Mouse (Mus musculus): ENCODE data around the gene Rgs6. TPM values are rescaled to one million over a fixed set of nuclear protein-coding genes. Genes with fewer than 3 reads are reported as not detected.

The Rgs6 gene
- 0.07 and 0.09 TPM in 2 replicates for total RNA-seq (2014; rRNA removed)
- polyA plus RNA-seq (2012; rRNA removed), result 0.10 TPM in 1 of 2 replicates, not detected in the other

DNA sequence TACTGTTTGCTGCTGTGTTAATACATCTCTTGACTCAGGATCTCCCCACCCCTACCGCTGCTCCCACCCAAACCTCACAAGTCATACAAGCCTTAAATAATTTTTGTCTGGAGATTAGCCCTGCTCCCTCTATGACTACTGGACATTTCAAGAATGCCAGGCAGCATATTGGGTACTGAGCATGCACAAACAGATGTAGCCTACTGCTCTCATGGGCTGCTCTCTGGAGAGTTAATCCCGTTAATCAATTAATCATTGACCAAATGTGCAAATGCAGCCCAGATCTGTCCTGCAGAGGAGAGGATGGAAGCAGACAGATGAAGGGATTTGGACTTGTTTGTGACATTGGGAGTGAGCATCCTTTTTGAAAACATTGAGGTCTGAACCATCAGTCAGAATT lies at the start of gene Rgs6:
Gene Rgs6 (plus strand): TSS at position 276 of the 400 bp plus-strand sequence.
- H3K4me3 ChIP-seq (ENCODE audit: insufficient read depth, low read depth, low read length), result no peak within 1 kb of the TSS
- H3K4me1 ChIP-seq (ENCODE audit: control insufficient read depth, insufficient read depth, low read length), result no peaks in the 10 kb centered on the region

DNA sequence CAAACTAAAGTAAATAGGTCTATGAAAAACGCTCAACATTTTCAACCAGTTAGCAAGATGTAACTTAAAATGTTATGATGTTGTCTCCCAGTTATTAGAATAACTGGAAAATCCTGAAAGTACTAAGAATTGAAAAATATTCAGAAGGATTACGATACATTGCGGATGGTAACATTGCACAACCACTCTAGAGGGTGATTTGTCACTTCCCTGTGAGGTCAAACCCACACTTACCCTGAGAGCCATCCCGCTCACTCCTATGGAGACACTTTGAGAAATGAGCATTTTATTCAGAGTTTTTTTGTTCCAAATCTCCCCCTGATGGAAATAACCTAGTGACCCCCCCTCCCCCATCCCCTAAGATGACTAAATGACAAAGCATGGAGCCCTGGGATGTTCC lies 41.0 kb upstream of the Rgs6 start:
- Histone ChIP-seq H3K27me3 (ENCODE audit: control insufficient read depth, insufficient read depth, low read length) (no peaks in the 10 kb centered on the region), H3K27ac (replicated peaks; ENCODE audit: insufficient read depth, low read depth, low read length) (no peak overlapping the region), H3K9ac (ENCODE audit: low read depth, low read length) (no peak overlapping the region), H3K79me2 (ENCODE audit: control insufficient read depth, insufficient read depth, low read length) (no peaks in the 10 kb centered on the region), H3K4me1 (ENCODE audit: control insufficient read depth, insufficient read depth, low read length) (no peaks in the 10 kb centered on the region), H3K36me3 (ENCODE audit: control insufficient read depth, insufficient read depth, low read length) (no peaks in the 10 kb centered on the region), H3K4me3 (ENCODE audit: insufficient read depth, low read depth, low read length) (no peak overlapping the region)
- DNase-seq (ENCODE audit: extremely low read depth, low read depth, low spot score), result no peak
- TF ChIP-seq POLR2A (IDR thresholded peaks at IDR 0.05; ENCODE audit: extremely low read depth, insufficient read depth, low read length) (no peak), CTCF (IDR thresholded peaks at IDR 0.05; ENCODE audit: low read depth, low read length) (no peak)
- 93% methylated on average over 4 of the region's 4 CpGs for WGBS

More for the DNA sequence above, at the start of gene Rgs6:
- Histone ChIP-seq H3K36me3 (ENCODE audit: control insufficient read depth, insufficient read depth, low read length) (no peaks in the 10 kb centered on the region), H3K27ac (replicated peaks; ENCODE audit: insufficient read depth, low read depth, low read length) (no peak within 1 kb of the TSS), H3K79me2 (ENCODE audit: control insufficient read depth, insufficient read depth, low read length) (no peaks in the 10 kb centered on the region), H3K27me3 (ENCODE audit: control insufficient read depth, insufficient read depth, low read length) (no peaks in the 10 kb centered on the region), H3K9ac (ENCODE audit: low read depth, low read length) (no peak within 1 kb of the TSS)
- TF ChIP-seq POLR2A (IDR thresholded peaks at IDR 0.05; ENCODE audit: extremely low read depth, insufficient read depth, low read length) (no peak), CTCF (IDR thresholded peaks at IDR 0.05; ENCODE audit: low read depth, low read length) (no peak)
- 56% methylated on average over 2 of the region's 2 CpGs for WGBS
- DNase-seq (ENCODE audit: extremely low read depth, low read depth, low spot score), result no peak

DNA sequence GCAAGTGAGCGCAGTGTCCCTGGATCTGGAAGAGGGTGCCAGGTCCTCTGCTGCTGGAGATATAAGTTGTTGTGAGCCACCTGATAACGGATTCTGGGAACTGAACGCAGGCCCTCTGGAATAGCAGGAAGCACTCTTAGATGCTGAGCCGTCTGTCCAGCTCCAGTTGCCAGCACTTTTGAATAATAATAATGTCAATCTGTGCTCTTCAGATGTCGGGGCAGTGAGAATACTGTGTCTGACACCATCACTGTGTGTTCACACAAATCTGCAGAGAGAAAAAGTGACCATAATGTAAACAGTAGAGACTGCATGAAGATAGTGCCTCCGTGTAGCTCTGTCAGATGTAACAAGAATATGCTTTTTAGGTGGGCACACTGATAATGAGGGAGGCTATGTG lies 38.9 kb upstream of the Rgs6 start:
- DNase-seq (ENCODE audit: extremely low read depth, low read depth, low spot score), result no peak
- no peaks in the 10 kb centered on the region for H3K36me3 ChIP-seq (ENCODE audit: control insufficient read depth, insufficient read depth, low read length)
- no peaks in the 10 kb centered on the region for H3K79me2 ChIP-seq (ENCODE audit: control insufficient read depth, insufficient read depth, low read length)
- no peak overlapping the region for H3K27ac ChIP-seq (replicated peaks; ENCODE audit: insufficient read depth, low read depth, low read length)
- no peak overlapping the region for H3K4me3 ChIP-seq (ENCODE audit: insufficient read depth, low read depth, low read length)
- H3K4me1 ChIP-seq (ENCODE audit: control insufficient read depth, insufficient read depth, low read length), result no peaks in the 10 kb centered on the region
- 80% methylated on average over 6 of the region's 6 CpGs for WGBS
- TF ChIP-seq POLR2A (IDR thresholded peaks at IDR 0.05; ENCODE audit: extremely low read depth, insufficient read depth, low read length) (no peak), CTCF (IDR thresholded peaks at IDR 0.05; ENCODE audit: low read depth, low read length) (no peak)
- H3K27me3 ChIP-seq (ENCODE audit: control insufficient read depth, insufficient read depth, low read length), result no peaks in the 10 kb centered on the region
- no peak overlapping the region for H3K9ac ChIP-seq (ENCODE audit: low read depth, low read length)

DNA sequence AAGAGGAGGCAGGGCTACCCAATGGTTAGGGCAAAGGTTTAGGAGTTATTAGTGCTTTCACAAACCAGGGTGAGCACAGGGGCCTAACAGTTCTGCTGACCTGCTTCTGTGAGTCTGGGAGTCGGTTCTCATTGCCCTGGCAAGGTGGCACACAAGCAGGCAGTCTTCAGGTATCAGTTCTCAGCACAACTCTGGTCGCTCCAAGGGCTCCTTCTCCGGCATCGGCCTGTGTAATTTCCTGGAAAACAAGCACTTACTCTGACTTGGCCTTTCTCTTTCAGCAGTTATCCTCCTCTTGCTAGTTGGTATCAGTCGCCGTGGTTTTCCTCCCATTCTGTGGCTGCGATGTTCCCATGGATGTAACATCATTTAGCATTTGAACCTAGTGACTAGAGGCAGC lies 38.0 kb upstream of the Rgs6 start:
- Histone ChIP-seq H3K4me1 (ENCODE audit: control insufficient read depth, insufficient read depth, low read length) (no peaks in the 10 kb centered on the region), H3K79me2 (ENCODE audit: control insufficient read depth, insufficient read depth, low read length) (no peaks in the 10 kb centered on the region), H3K27ac (replicated peaks; ENCODE audit: insufficient read depth, low read depth, low read length) (no peak overlapping the region), H3K9ac (ENCODE audit: low read depth, low read length) (no peak overlapping the region), H3K4me3 (ENCODE audit: insufficient read depth, low read depth, low read length) (no peak overlapping the region), H3K27me3 (ENCODE audit: control insufficient read depth, insufficient read depth, low read length) (no peaks in the 10 kb centered on the region), H3K36me3 (ENCODE audit: control insufficient read depth, insufficient read depth, low read length) (no peaks in the 10 kb centered on the region)
- 93% methylated on average over 7 of the region's 7 CpGs for WGBS
- no peak for TF ChIP-seq CTCF (IDR thresholded peaks at IDR 0.05; ENCODE audit: low read depth, low read length)
- no peak for TF ChIP-seq POLR2A (IDR thresholded peaks at IDR 0.05; ENCODE audit: extremely low read depth, insufficient read depth, low read length)
- no peak for DNase-seq (ENCODE audit: extremely low read depth, low read depth, low spot score)

DNA sequence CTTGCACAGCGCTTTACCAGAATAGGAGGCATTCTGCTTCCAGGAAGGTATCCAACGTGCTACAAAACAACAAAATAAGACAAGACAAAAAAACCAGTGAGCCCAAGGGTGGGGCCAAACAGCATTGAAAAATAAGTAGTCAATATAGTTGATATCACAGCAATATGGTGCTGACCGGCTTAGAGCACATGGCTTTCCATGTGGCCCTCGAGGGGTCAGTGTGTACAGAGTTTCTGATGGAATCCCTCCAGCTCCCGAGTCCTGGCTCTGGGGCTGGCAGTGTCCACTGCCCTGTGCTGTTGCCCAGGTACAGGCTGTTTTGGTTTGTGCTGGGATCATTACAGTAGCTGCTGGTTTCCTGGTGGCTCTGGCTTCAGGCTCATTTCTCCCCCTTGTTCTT lies 35.7 kb upstream of the Rgs6 start:
- no peak overlapping the region for H3K27ac ChIP-seq (replicated peaks; ENCODE audit: insufficient read depth, low read depth, low read length)
- H3K36me3 ChIP-seq (ENCODE audit: control insufficient read depth, insufficient read depth, low read length), result no peaks in the 10 kb centered on the region
- no peak for DNase-seq (ENCODE audit: extremely low read depth, low read depth, low spot score)
- H3K9ac ChIP-seq (ENCODE audit: low read depth, low read length), result no peak overlapping the region
- TF ChIP-seq POLR2A (IDR thresholded peaks at IDR 0.05; ENCODE audit: extremely low read depth, insufficient read depth, low read length), result no peak
- TF ChIP-seq CTCF (IDR thresholded peaks at IDR 0.05; ENCODE audit: low read depth, low read length), result no peak
- H3K4me1 ChIP-seq (ENCODE audit: control insufficient read depth, insufficient read depth, low read length), result no peaks in the 10 kb centered on the region
- no peaks in the 10 kb centered on the region for H3K27me3 ChIP-seq (ENCODE audit: control insufficient read depth, insufficient read depth, low read length)
- no peaks in the 10 kb centered on the region for H3K79me2 ChIP-seq (ENCODE audit: control insufficient read depth, insufficient read depth, low read length)
- WGBS, result 87% methylated on average over 5 of the region's 5 CpGs
- H3K4me3 ChIP-seq (ENCODE audit: insufficient read depth, low read depth, low read length), result no peak overlapping the region

DNA sequence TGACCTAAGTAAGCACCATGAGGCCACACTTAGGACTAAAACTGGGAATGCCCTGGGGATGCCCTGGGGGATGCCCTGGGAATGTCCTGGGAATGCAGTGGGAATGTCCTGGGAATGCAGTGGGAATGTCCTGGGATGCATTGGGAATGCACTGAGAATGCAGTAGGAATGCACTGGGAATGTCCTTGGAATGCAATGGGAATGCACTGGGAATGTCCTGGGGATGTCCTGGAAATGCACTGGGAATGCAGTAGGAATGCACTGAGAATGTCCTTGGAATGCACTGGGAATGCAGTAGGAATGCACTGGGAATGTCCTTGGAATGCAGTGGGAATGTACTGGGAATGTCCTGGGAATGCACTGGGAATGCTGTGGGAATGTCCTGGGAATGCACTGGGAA lies 25.2 kb upstream of the Rgs6 start:
- Histone ChIP-seq H3K4me1 (ENCODE audit: control insufficient read depth, insufficient read depth, low read length) (no peaks in the 10 kb centered on the region), H3K36me3 (ENCODE audit: control insufficient read depth, insufficient read depth, low read length) (no peaks in the 10 kb centered on the region), H3K27me3 (ENCODE audit: control insufficient read depth, insufficient read depth, low read length) (no peaks in the 10 kb centered on the region), H3K4me3 (ENCODE audit: insufficient read depth, low read depth, low read length) (no peak overlapping the region), H3K9ac (ENCODE audit: low read depth, low read length) (no peak overlapping the region), H3K79me2 (ENCODE audit: control insufficient read depth, insufficient read depth, low read length) (no peaks in the 10 kb centered on the region), H3K27ac (replicated peaks; ENCODE audit: insufficient read depth, low read depth, low read length) (no peak overlapping the region)
- DNase-seq (ENCODE audit: extremely low read depth, low read depth, low spot score), result no peak
- TF ChIP-seq CTCF (IDR thresholded peaks at IDR 0.05; ENCODE audit: low read depth, low read length) (no peak), POLR2A (IDR thresholded peaks at IDR 0.05; ENCODE audit: extremely low read depth, insufficient read depth, low read length) (no peak)
